Mouse (Mus musculus) duodenum, adult 2 months (tissue): ENCODE measurements around the gene Lrguk. TPM values are rescaled to one million over a fixed set of nuclear protein-coding genes. Genes with fewer than 3 reads are reported as not detected.

Experiments used
- polyA plus RNA-seq: library from polyadenylated mRNA; depleted of rRNA; stranded (reverse); fragments of >200 nt; gene quantifications from 2 replicates; pipeline ENCODE4 v1.2.3, GENCODE M21; 2012; ENCODE audit warnings: low replicate concordance; rRNA removed

Gene Lrguk
- polyA plus RNA-seq: not detected in 2 replicates

DNA sequence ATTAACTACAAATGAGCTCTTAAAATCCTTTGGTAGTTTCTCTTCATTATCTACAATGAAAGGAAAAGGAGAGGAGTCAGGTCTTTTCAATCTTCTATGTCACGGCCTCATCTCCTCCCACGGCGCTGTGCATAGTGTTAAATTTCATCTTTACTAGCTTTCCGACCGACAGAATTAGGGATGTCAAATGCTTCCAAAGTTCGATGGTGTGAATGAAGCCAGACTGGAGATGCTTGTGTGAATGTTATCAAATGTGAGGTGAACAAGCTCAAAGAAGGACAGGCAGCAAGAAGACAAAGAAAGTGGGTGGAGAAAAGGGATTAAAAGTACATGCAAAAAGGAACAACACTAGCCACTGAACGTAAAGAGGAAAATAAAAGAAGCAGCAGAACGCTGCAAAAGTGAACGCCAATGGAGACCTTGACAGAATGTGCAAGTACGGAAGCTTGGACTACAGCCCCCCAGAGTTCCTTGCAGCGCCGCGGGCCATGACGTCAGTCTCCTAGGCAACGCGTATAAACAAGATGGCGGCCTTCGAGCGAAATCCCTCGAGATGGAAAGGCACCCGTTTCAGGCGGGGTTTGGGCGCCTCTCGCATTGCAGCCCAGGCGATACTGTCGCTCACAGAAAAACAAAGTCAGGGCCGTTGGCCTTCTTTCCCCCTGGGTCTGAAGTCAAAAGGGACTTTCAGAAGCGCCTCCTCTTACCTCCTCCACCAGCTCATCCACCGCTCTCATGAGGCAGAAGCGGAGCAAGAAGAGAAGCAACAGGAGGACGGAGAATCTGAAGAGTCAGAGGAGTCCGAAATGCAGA is at the start of gene Lrguk:
TSS of gene Lrguk (plus strand) at position 516 of the 813 bp plus-strand sequence.

DNA sequence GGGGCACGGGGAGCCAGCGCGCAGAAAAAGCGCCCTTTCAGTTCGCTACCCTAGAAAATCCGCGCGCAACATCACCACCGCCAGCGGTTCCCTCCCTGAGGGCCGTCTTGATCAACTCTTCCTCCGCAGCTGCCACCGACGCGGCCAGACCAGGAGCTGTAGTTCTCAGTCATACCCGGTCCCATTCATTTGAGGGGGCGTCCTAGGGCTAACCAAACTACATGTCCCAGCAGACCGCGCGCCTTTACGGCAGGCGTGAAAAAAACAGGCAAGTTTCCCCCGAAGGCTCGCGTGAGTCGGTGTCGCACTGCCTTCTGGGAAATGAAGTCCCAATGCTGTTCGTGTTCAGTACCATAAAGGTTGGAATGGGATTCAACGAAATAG is 147.6 kb downstream of the Lrguk start, which contains the start of gene Slc35b4:
TSS of gene Slc35b4 (minus strand) at position 248 of the 384 bp plus-strand sequence.

Other genes with a start within 250 kb of the Lrguk start
- 2.7 and 4.8 TPM in 2 replicates for gene Slc35b4, start 147.7 kb downstream of the Lrguk start, polyA plus RNA-seq